Mouse (Mus musculus): ENCODE measurements around the gene Pou2af1. TPM values are rescaled to one million over a fixed set of nuclear protein-coding genes. Genes with fewer than 3 reads are reported as not detected.

The Pou2af1 gene
- 27.6 TPM for total RNA-seq (2023)

GRCm38 (mm10) chr9:51213023-51213728, at the start of gene Pou2af1:
Gene Pou2af1, plus strand, starts transcription at chr9:51213708.

DNA sequence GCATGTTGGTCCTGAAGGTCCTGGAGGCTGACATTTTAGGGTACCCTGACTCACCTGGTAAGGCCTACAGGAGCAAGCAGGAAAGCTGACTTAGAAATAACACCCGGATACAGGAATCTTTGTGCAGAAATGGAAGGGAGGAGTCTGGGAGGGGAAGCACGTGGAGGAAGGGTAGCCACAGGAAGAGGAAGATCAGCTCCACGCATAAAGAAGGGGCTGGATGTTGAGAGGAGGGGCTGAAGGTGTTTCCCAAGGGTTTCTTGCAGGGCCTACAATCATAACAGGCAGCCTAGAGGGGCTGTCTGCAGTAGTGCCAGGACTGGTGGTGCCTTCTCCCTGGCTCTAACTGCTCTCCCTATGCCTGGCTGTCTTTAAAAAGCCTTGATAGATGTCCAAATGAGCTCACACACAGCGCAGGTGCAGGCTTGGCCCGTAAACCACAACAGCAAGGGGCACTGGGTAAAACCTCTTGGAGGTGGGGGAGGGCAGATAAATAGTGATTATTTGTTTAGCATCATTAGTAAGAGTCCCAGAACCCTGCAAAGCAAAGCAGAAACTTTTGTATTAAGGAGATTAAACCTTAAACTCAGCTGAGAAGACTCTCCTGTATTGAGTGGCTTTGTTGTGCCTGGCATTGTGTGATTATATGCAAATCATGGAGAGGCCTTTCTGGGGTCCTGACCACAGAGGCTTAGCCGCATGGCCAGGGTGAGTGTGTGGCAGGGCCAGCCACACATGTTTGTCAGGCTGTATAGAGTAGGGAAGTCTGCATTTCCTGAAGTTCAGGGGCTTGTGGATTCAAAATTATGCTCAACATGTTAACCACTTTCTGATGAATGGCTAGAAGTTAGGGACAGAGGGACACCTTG, 48.0 kb upstream of the Pou2af1 start, which contains the start of gene Gm32742:
Gene Gm32742, minus strand, starts transcription at position 206 of the 869 bp plus-strand sequence.

DNA sequence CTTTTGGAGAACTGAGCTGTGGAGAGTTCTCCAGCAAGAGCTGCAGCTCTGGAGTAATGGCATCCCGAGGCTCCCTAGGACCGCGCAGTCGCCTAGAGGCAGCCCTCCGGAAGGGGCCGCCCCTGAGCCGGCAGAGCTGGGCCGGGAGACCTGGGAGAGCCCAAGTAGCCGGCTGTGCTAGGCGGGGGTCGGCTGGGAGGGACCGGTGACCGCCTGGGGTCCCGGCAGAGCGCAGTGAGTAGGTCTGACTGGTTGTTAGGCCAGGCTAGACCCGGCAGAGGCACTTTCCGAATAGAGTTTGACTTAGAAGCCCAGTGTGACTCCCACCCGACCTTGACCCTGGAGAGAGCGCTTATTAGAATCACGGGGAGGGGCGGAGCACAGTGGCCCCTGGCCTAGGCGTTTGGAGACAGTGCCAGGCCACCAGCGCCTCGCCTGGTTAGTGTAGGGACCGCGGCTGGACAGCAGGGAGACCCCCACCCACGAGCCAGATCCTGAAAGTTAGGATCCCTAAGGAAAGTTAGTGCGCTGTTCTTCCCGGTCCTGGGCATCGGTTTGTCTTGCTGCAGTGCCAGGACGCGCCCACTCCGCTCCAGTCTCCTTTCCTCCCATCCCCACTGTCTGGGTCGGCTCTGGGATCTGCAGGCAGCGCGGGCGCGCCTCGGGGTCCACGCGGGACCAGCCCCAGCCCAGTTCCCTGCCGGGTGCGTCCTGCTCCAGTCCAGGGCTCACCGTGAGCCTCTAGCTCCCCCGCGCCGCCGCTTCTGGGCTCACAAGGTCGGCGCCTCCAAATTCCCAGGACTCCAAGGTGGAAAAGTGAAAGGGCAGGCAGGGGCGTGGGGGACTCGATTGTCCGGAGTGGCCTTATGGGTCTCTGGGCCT, 65.2 kb downstream of the Pou2af1 start, which contains the start of gene Colca2:
Gene Colca2, minus strand, starts transcription at position 70 of the 882 bp plus-strand sequence.

Other genes with a start within 250 kb of the Pou2af1 start
- gene Sik2, start 204.6 kb upstream of the Pou2af1 start, total RNA-seq (2023), result 46.0 TPM
- not detected for gene Btg4, start 152.8 kb upstream of the Pou2af1 start, total RNA-seq (2023)
- gene Layn, start 136.6 kb upstream of the Pou2af1 start, total RNA-seq (2023), result not detected
- gene 4833427G06Rik, start 111.6 kb upstream of the Pou2af1 start, total RNA-seq (2023), result not detected
- gene Gm32742, start 48.2 kb upstream of the Pou2af1 start, total RNA-seq (2023), result 0.09 TPM
- not detected for gene Colca2, start 64.9 kb downstream of the Pou2af1 start, total RNA-seq (2023)
- not detected for gene 1810046K07Rik, start 115.2 kb downstream of the Pou2af1 start, total RNA-seq (2023)